Mouse (Mus musculus): ENCODE results near the gene Kcmf1. TPM values are rescaled to one million over a fixed set of nuclear protein-coding genes. Genes with fewer than 3 reads are reported as not detected.

The Kcmf1 gene
- polyA plus RNA-seq, 1 experiment, result not detected

DNA sequence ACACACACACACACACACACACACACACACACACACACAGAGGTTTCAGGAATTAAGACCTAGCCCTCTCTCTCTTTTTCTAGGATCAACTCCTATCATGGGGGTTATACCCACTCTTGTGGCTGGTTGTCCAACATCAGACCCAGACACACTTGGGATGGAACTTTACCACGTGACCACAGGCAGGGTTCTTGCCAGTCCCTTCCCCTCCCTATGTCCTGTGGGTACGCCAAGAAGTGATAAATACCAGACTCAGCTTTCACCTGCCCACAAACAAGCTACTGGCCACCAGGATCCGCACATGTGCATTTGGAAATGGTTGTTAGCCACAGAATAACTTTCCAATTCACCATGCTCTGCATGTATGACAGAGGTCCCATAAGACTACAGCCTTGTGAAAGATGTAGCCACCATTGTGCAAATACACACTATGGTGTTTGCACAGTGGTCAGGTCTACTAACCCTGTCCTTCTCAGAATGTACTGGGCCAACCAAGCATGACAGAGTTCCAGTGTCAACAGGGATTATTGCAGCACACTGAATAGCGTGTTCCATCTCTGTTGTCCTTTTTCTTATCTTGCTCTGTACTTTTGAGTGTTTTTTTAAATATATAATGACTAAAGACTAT lies 90.1 kb downstream of the Kcmf1 start:
- Histone ChIP-seq H3K27ac (ENCODE audit: insufficient read depth, low read depth, low read length) (no peak overlapping the region), H3K4me1 (ENCODE audit: control insufficient read depth, insufficient read depth, low read length) (no peaks in the 10 kb centered on the region), H3K4me3 (ENCODE audit: insufficient read depth, low read depth, low read length) (no peak overlapping the region)
- WGBS, result 85% methylated on average over 4 of the region's 4 CpGs
- TF ChIP-seq CTCF (IDR thresholded peaks at IDR 0.05; ENCODE audit: insufficient read depth, low read depth, low read length), result no peak
- TF ChIP-seq POLR2A (IDR thresholded peaks at IDR 0.05; ENCODE audit: insufficient read depth, low read depth, low read length), result no peak

DNA sequence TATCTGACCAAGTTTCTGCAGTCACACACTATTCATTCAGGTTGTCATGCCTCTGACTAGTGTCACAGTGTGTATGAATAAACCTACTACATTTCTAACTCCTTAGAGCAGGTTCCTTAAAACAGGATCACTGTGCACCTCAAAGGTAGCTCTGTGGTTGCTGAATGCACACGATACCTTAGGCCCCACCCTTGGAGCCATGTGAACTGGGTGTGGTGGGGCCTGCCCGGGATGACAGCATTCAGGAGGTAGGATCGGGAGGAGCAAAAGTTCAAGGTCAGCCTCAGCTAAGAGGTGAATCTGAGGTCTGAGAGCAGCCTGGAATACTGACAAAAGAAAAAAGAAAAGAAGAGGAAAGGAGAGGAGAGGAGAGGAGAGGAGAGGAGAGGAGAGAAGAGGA lies 91.4 kb downstream of the Kcmf1 start:
- no peak for TF ChIP-seq CTCF (IDR thresholded peaks at IDR 0.05; ENCODE audit: insufficient read depth, low read depth, low read length)
- no peak for TF ChIP-seq POLR2A (IDR thresholded peaks at IDR 0.05; ENCODE audit: insufficient read depth, low read depth, low read length)
- H3K4me3 ChIP-seq (ENCODE audit: insufficient read depth, low read depth, low read length), result no peak overlapping the region
- H3K4me1 ChIP-seq (ENCODE audit: control insufficient read depth, insufficient read depth, low read length), result no peaks in the 10 kb centered on the region
- no peak overlapping the region for H3K27ac ChIP-seq (ENCODE audit: insufficient read depth, low read depth, low read length)
- WGBS, result 85% methylated on average over 3 of the region's 3 CpGs

DNA sequence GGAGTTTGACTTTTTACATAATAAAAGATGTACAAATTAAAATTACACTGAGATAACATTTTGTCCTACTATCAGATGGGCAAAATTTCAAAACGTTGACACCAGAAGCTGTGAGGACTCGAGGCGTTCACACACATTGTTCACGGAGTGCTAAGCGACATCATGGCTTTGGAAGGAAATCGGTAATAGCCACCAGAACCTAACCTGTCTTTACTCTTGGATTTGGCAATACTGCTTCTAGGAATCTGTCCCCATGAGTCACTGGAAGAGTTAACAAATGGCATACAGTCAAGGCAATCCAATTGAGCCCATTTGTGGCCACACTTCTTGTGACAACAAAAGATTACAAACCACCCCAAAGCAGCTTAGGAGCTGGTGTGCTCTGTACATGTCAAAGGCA lies 96.1 kb downstream of the Kcmf1 start:
- TF ChIP-seq POLR2A (IDR thresholded peaks at IDR 0.05; ENCODE audit: insufficient read depth, low read depth, low read length) (no peak), CTCF (IDR thresholded peaks at IDR 0.05; ENCODE audit: insufficient read depth, low read depth, low read length) (no peak)
- Histone ChIP-seq H3K4me1 (ENCODE audit: control insufficient read depth, insufficient read depth, low read length) (no peaks in the 10 kb centered on the region), H3K27ac (ENCODE audit: insufficient read depth, low read depth, low read length) (no peak overlapping the region), H3K4me3 (ENCODE audit: insufficient read depth, low read depth, low read length) (no peak overlapping the region)
- WGBS, result 88% methylated on average over 6 of the region's 6 CpGs

DNA sequence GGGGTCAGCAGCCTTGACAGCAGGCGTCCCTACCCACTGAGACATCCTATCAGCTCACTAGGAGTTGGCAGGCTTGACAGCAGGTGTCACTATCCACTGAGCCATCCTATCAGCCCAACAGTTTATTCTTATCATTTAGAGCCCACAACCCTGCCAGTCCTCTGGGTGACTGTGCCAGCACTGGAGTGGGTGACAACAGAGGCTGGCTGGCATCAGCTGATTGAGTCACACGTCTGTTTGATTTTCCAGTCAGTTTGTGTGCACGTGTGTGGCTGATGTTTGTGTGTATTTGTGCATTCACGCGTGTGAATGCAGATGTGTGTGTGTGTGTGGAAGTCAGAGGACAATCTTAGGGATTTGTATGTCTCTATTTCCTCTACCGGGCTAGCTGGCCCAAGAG lies 97.7 kb downstream of the Kcmf1 start:
- 84% methylated on average over 6 of the region's 6 CpGs for WGBS
- Histone ChIP-seq H3K4me3 (ENCODE audit: insufficient read depth, low read depth, low read length) (no peak overlapping the region), H3K4me1 (ENCODE audit: control insufficient read depth, insufficient read depth, low read length) (no peaks in the 10 kb centered on the region), H3K27ac (ENCODE audit: insufficient read depth, low read depth, low read length) (no peak overlapping the region)
- TF ChIP-seq POLR2A (IDR thresholded peaks at IDR 0.05; ENCODE audit: insufficient read depth, low read depth, low read length) (no peak), CTCF (IDR thresholded peaks at IDR 0.05; ENCODE audit: insufficient read depth, low read depth, low read length) (no peak)

DNA sequence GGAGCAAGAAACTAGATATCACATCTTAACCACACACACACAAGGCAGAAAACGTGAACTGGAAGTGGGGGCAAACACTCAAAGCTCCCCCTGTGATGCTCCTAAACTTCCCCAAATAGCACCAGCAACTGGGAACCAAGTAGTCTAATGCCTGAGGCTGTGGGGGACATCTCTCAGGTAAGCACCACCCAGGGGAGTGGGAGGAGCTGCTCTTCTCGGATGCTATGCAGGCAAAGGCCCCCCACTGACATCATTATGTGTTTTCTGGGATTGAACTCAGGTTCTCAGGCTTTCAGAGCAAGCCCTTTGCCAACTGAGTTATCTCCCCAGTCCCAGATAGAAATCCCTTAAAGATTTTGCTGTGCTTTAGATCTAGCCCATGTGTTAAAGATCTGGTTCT lies 99.1 kb downstream of the Kcmf1 start:
- Histone ChIP-seq H3K27ac (ENCODE audit: insufficient read depth, low read depth, low read length) (no peak overlapping the region), H3K4me1 (ENCODE audit: control insufficient read depth, insufficient read depth, low read length) (no peaks in the 10 kb centered on the region), H3K4me3 (ENCODE audit: insufficient read depth, low read depth, low read length) (no peak overlapping the region)
- 62% methylated on average over 2 of the region's 2 CpGs for WGBS
- TF ChIP-seq CTCF (IDR thresholded peaks at IDR 0.05; ENCODE audit: insufficient read depth, low read depth, low read length) (no peak), POLR2A (IDR thresholded peaks at IDR 0.05; ENCODE audit: insufficient read depth, low read depth, low read length) (no peak)

DNA sequence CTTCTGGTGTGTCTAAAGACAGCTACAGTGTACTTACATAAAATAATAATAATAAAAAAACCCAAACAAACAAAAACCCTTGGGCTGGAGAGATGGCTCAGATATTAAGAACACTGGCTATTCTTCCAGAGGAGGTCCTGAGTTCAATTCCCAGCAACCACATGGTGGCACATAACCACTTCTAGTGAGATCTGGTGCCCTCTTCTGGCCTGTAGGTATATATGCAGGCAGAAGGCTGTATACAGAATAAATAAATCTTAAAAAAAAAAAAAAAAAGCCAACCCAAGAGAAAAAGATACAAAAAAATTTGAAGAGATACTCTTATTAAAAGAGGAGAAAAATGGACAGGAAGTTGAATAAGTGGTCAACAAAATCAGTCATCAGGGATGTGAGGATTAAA lies 102.0 kb downstream of the Kcmf1 start:
- no peaks in the 10 kb centered on the region for H3K4me1 ChIP-seq (ENCODE audit: control insufficient read depth, insufficient read depth, low read length)
- no peak overlapping the region for H3K27ac ChIP-seq (ENCODE audit: insufficient read depth, low read depth, low read length)
- TF ChIP-seq CTCF (IDR thresholded peaks at IDR 0.05; ENCODE audit: insufficient read depth, low read depth, low read length) (no peak), POLR2A (IDR thresholded peaks at IDR 0.05; ENCODE audit: insufficient read depth, low read depth, low read length) (no peak)
- H3K4me3 ChIP-seq (ENCODE audit: insufficient read depth, low read depth, low read length), result no peak overlapping the region

DNA sequence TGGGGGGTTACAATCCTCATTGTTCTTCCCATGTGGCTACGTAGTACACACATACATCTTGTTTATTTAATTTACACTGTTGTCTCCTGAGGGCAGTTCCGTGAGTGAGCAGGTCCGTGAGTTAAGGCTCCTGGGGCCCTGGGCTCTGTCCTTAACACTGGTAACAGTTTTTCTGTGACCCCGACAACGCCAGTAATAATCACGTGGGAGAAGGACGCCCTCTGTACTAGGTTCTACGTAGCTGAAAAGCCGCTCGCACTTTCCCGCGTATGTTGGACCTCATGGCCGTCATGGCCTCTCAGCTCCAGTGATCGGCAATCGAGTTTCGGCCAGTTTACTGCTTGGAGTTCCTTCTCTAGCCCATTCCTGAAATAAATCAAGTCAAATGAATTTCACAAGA lies 104.3 kb downstream of the Kcmf1 start:
- TF ChIP-seq POLR2A (IDR thresholded peaks at IDR 0.05; ENCODE audit: insufficient read depth, low read depth, low read length) (no peak), CTCF (IDR thresholded peaks at IDR 0.05; ENCODE audit: insufficient read depth, low read depth, low read length) (no peak)
- WGBS, result 71% methylated on average over 16 of the region's 16 CpGs

DNA sequence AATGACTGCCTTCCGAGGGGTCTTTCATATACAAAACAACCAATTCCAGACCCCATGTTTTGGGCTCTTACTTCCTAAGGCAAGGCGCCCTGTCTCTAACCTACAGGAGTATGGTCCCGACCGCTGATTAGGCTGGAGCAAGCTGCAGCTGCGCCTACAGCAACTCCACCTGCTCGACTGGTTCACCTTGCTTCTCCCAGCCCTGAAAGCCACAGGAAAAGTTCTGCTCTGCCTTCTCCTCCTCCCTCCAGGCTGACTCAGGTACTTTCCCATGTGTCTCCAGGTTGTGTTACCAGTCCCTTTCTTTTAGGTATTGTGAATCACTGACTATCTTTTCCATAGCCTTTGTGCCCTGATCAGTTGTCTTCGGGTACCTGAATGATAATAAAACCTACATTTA lies 104.9 kb downstream of the Kcmf1 start:
- Histone ChIP-seq H3K27ac (ENCODE audit: insufficient read depth, low read depth, low read length) (no peak overlapping the region), H3K4me3 (ENCODE audit: insufficient read depth, low read depth, low read length) (no peak overlapping the region), H3K4me1 (ENCODE audit: control insufficient read depth, insufficient read depth, low read length) (no peaks in the 10 kb centered on the region)
- TF ChIP-seq POLR2A (IDR thresholded peaks at IDR 0.05; ENCODE audit: insufficient read depth, low read depth, low read length) (no peak), CTCF (IDR thresholded peaks at IDR 0.05; ENCODE audit: insufficient read depth, low read depth, low read length) (no peak)
- WGBS, result 68% methylated on average over 7 of the region's 7 CpGs

More for the DNA sequence above, 104.3 kb downstream of the Kcmf1 start:
- Histone ChIP-seq H3K4me1 (ENCODE audit: control insufficient read depth, insufficient read depth, low read length) (no peaks in the 10 kb centered on the region), H3K4me3 (ENCODE audit: insufficient read depth, low read depth, low read length) (no peak overlapping the region), H3K27ac (ENCODE audit: insufficient read depth, low read depth, low read length) (no peak overlapping the region)

DNA sequence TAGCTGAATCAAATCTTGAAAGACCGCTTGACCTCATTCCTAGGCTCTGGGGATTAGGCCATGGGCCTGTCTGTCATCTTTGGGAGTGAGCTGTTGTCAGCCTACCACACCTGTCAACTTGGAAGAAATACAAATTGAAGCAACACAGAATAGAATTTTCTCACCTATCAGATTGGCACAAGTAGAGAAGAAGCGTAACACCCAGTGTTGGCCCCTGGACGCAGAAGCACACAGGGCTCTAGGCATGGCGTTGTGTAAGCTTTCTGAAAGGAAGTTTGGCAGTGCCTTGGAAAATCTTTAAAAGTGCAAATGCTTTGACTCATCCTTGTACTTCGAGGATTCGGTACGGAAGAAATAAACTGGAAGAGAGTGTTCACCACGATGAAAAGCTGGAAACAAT lies 107.1 kb downstream of the Kcmf1 start:
- Histone ChIP-seq H3K4me1 (ENCODE audit: control insufficient read depth, insufficient read depth, low read length) (peaks cover 9% of the 10 kb centered on the region), H3K4me3 (ENCODE audit: insufficient read depth, low read depth, low read length) (no peak overlapping the region), H3K27ac (ENCODE audit: insufficient read depth, low read depth, low read length) (no peak overlapping the region)
- 95% methylated on average over 8 of the region's 8 CpGs for WGBS
- no peak for TF ChIP-seq POLR2A (IDR thresholded peaks at IDR 0.05; ENCODE audit: insufficient read depth, low read depth, low read length)
- no peak for TF ChIP-seq CTCF (IDR thresholded peaks at IDR 0.05; ENCODE audit: insufficient read depth, low read depth, low read length)

Other genes with a start within 250 kb of the Kcmf1 start
- not detected in 2 replicates for gene Tcf7l1, start 110.7 kb downstream of the Kcmf1 start, polyA plus RNA-seq (2012; ENCODE audit: insufficient read depth, insufficient read length, low replicate concordance, missing spikeins)
- gene Tmsb10, start 58.8 kb upstream of the Kcmf1 start, polyA plus RNA-seq (2012; ENCODE audit: insufficient read depth, insufficient read length, low replicate concordance, missing spikeins), result 1,837 TPM in 1 of 2 replicates, not detected in the other